Mouse (Mus musculus) regulatory T cell (primary cell): ENCODE measurements around the gene Ccdc181.

Experiments used
- in situ Hi-C: fragments of 300-600 bp; cut with MboI, MseI; formaldehyde crosslinking; loops from one replicate; pipeline ENCODE4 v1.15.1; 2025; ENCODE audit warnings: high pct_unique_total_duplicates

Gene Ccdc181

DNA sequence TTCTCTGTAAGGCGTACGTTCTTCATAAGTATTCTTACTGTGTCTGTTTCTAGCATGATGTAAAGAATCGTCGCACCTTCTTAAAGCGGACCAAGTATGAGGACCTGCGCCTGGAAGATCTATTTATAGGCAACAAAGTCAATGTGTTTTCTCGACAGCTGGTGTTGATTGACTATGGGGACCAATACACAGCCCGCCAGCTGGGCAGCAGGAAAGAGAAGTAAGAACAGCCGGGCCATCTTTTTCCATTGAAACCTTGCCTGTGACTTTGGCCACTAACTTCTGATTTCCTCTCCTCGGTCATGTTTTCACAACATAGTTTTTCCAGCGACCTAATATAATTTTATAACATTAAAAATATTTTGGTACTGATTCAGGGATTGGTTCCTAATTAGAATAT lies 57.2 kb downstream of the Ccdc181 start:
- in situ Hi-C loops = no loop called here

DNA sequence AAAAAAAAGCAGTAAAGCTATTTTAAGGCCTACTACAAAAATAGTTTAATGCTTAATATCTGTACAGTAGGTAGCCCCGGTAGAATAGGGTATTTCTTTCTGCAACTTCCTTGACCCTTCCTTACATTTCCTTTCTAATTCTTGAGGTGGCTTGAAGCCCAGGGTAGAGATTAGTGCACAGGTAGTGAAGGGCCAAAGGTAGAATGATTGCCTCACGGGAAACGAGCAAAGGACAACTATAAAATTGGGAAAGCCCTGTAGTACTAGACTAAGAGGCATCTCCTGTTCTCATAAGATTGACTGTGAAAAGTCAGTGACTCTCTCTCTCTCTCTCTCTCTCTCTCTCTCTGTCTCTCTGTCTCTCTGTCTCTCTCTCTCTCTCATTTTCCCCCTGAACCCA lies 60.0 kb downstream of the Ccdc181 start:
- in situ Hi-C loops = no loop called here

- in situ Hi-C loops = no loop called here
Observed at GRCm38 (mm10) chr1:164335846-164336245, 60.5 kb downstream of the Ccdc181 start.
